Mouse (Mus musculus) midbrain, embryonic 11.5 days (tissue): ENCODE measurements at regions not wholly inside any gene's neighbourhood (a gene's known extent, or its start where the extent isn't known, plus 50 kb on each side); places are given as distances from the start of the nearest gene placed in this dataset.
A peak's percentile ranks its signal among the peaks of the same experiment; 100 is the strongest.

ENCODE experiments used
- ATAC-seq: fragments of 200-750 bp; cut with Nextera tagmentation; 2 replicates; pipeline ENCODE4 v1.8.0; 2017; ENCODE audit warnings: moderate TSS enrichment, moderate library complexity; ENCODE audit not compliant: low FRiP score
- DNase-seq: peaks from one replicate; pipeline ENCODE4 v3.0.0; 2015; ENCODE audit warnings: low spot score; ENCODE audit errors: missing footprints
- H3K27ac ChIP-seq: fragments of 300-500 bp; sonication (generic); 2 replicates; pipeline ENCODE4 v1.5.1; 2014; ENCODE audit warnings: low read depth, low read length
- H3K27me3 ChIP-seq: fragments of 300-500 bp; sonication (generic); 2 replicates; pipeline ENCODE4 v1.6.1; 2014; ENCODE audit warnings: mild to moderate bottlenecking, low read length, moderate library complexity, mixed read lengths; ENCODE audit not compliant: control insufficient read depth, insufficient read depth
- H3K36me3 ChIP-seq: fragments of 300-500 bp; sonication (generic); 2 replicates; pipeline ENCODE4 v1.6.1; 2014; ENCODE audit warnings: mild to moderate bottlenecking, low read length, moderate library complexity, mixed read lengths; ENCODE audit not compliant: control insufficient read depth, insufficient read depth
- H3K4me1 ChIP-seq: fragments of 300-500 bp; sonication (generic); 2 replicates; pipeline ENCODE4 v1.6.1; 2014; ENCODE audit warnings: low read length; ENCODE audit not compliant: control insufficient read depth, insufficient read depth
- H3K4me2 ChIP-seq: fragments of 300-500 bp; sonication (generic); 2 replicates; pipeline ENCODE4 v1.6.1; 2014; ENCODE audit warnings: mild to moderate bottlenecking, moderate library complexity
- H3K4me3 ChIP-seq: fragments of 300-500 bp; sonication (generic); 2 replicates; pipeline ENCODE4 v1.5.1; 2014; ENCODE audit warnings: low read depth, low read length
- H3K9ac ChIP-seq: fragments of 300-500 bp; sonication (generic); 2 replicates; pipeline ENCODE4 v1.6.1; 2014; ENCODE audit warnings: low read length
- H3K9me3 ChIP-seq: fragments of 300-500 bp; sonication (generic); 2 replicates; pipeline ENCODE4 v1.6.1; 2016; ENCODE audit warnings: low read length; ENCODE audit not compliant: control insufficient read depth
- WGBS: fragments of 180-500 bp; shearing (Covaris S2); extraction: QIAGEN DNeasy Blood & Tissue Kit; methylation state at CpG from one replicate; pipeline ENCODE4 v1.1.7; 2014; 5-methylcytosine and 5-hydroxymethylcytosine counted together

GRCm38 (mm10) chr1:75725329-75725728 is 179.3 kb downstream of the Slc4a3 start:
- Histone ChIP-seq H3K9ac (no peak overlapping the region), H3K9me3 (no peaks in the 10 kb centered on the region; the same call in 1 of the 2 replicates), H3K4me3 (no peak overlapping the region), H3K4me2 (no peak overlapping the region), H3K27ac (no peak overlapping the region), H3K36me3 (no peaks in the 10 kb centered on the region), H3K4me1 (no peaks in the 10 kb centered on the region), H3K27me3 (no peaks in the 10 kb centered on the region)
- ATAC-seq: no peak
- DNase-seq: peak; percentile 81
- WGBS: 53% methylated on average over 2 of the region's 2 CpGs

DNA sequence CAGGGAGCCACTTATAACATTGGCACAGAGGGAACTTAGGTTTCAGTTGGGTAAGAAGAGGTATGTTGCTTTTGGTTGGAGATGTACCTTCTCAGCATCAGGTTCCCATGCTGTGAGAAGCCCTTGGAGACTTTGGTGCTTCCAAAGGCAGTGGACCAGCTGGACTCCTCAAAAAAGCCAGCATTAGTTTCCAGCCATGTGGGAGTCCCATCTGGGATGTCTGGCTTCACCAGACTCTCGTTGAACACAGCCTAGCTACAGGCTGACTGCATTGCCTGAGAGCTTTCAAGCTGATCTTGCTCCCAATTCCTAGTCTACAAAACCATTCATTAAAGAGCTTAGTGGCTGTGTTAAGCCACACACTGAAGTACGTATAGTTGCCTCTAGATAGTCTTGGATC is 182.8 kb downstream of the Slc4a3 start:
- Histone ChIP-seq H3K4me3 (no peak overlapping the region), H3K4me1 (no peaks in the 10 kb centered on the region), H3K9ac (no peak overlapping the region), H3K4me2 (no peak overlapping the region), H3K27ac (no peak overlapping the region), H3K36me3 (no peaks in the 10 kb centered on the region), H3K9me3 (no peaks in the 10 kb centered on the region; the same call in 1 of the 2 replicates), H3K27me3 (no peaks in the 10 kb centered on the region)
- WGBS: 60% methylated on average over 2 of the region's 2 CpGs
- no peak for ATAC-seq
- peak; percentile 47 for DNase-seq

- Histone ChIP-seq H3K9ac (no peak overlapping the region), H3K4me3 (no peak overlapping the region), H3K4me2 (no peak overlapping the region), H3K27me3 (no peaks in the 10 kb centered on the region), H3K36me3 (no peaks in the 10 kb centered on the region), H3K9me3 (no peaks in the 10 kb centered on the region), H3K4me1 (no peaks in the 10 kb centered on the region), H3K27ac (no peak overlapping the region)
- ATAC-seq (no peak), DNase-seq (no peak)
- 56% methylated on average over 4 of the region's 4 CpGs for WGBS
Measured at GRCm38 (mm10) chr1:75733791-75734190, 187.7 kb downstream of the Slc4a3 start.

GRCm38 (mm10) chr1:75738651-75739050 is 192.6 kb downstream of the Slc4a3 start:
- H3K4me3 ChIP-seq: no peak overlapping the region
- no peak for ATAC-seq
- DNase-seq: no peak
- H3K27me3 ChIP-seq: no peaks in the 10 kb centered on the region
- no peak overlapping the region for H3K4me2 ChIP-seq
- H3K9me3 ChIP-seq: no peaks in the 10 kb centered on the region
- H3K36me3 ChIP-seq: no peaks in the 10 kb centered on the region
- H3K4me1 ChIP-seq: no peaks in the 10 kb centered on the region
- 76% methylated on average over 5 of the region's 5 CpGs for whole genome bisulfite sequencing
- H3K27ac ChIP-seq: no peak overlapping the region
- H3K9ac ChIP-seq: no peak overlapping the region

- 43% methylated on average over 10 of the region's 10 CpGs for WGBS
- Histone ChIP-seq H3K27ac (no peak overlapping the region), H3K9ac (no peak overlapping the region), H3K9me3 (no peaks in the 10 kb centered on the region), H3K4me2 (no peak overlapping the region), H3K4me3 (no peak overlapping the region), H3K27me3 (no peaks in the 10 kb centered on the region), H3K36me3 (no peaks in the 10 kb centered on the region), H3K4me1 (peaks cover 9% of the 10 kb centered on the region; the same call in 1 of the 2 replicates)
- ATAC-seq (no peak), DNase-seq (peak; percentile 85)
Measured at GRCm38 (mm10) chr1:75749665-75750221, 203.7 kb downstream of the Slc4a3 start.

DNA sequence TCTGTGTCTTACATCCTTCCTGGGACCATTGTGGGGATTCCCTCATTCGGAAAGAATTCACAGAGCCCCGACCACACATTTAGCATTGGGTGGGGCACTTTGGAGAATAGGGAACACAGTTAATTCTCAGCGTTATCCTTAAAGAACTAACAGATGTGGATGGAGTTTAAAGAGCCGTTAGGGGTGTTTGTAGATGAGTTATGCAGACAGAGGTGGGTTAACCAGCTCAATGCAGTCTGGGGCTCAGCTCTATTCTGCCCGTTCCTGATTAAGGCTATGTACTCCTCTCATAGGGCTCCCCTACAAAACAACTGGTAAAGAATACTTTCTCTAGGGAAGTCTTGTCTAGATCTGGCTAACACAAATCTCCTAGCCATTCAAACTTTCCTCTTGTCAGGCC is 226.1 kb downstream of the Slc4a3 start:
- no peaks in the 10 kb centered on the region for H3K4me1 ChIP-seq
- H3K4me3 ChIP-seq: no peak overlapping the region
- no peaks in the 10 kb centered on the region for H3K27me3 ChIP-seq
- H3K9ac ChIP-seq: no peak overlapping the region
- whole genome bisulfite sequencing: 38% methylated on average over 5 of the region's 5 CpGs
- H3K9me3 ChIP-seq: no peaks in the 10 kb centered on the region
- DNase-seq: peak; percentile 66
- H3K27ac ChIP-seq: no peak overlapping the region
- no peaks in the 10 kb centered on the region for H3K36me3 ChIP-seq
- no peak overlapping the region for H3K4me2 ChIP-seq
- no peak for ATAC-seq

GRCm38 (mm10) chr1:75773014-75773413 is 226.9 kb downstream of the Slc4a3 start:
- Histone ChIP-seq H3K9ac (no peak overlapping the region), H3K36me3 (no peaks in the 10 kb centered on the region), H3K4me3 (no peak overlapping the region), H3K27me3 (no peaks in the 10 kb centered on the region), H3K9me3 (no peaks in the 10 kb centered on the region), H3K27ac (no peak overlapping the region), H3K4me1 (no peaks in the 10 kb centered on the region), H3K4me2 (no peak overlapping the region)
- 62% methylated on average over 5 of the region's 5 CpGs for WGBS
- no peak for ATAC-seq
- peak; percentile 26 for DNase-seq

DNA sequence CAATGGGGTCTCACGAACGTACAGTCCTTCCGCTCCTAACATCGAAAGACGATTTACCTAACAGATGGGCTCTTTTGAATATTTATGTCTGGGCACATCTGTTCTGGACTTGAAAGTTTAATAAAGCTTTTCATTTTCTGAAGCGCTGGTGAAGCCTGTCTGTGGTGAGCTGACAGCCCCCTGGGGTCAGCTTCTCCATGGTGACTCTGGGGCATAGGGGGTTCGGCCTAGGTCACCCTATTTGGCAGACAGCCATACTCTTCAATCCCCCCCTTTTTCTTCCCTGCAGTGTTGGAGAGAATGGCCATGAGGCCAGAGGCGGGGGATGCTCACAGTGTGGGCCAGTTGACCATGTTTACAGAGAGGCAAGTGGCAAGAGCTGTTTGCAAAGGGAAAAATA is 232.8 kb downstream of the Slc4a3 start:
- WGBS: 66% methylated on average over 8 of the region's 8 CpGs
- H3K36me3 ChIP-seq: no peaks in the 10 kb centered on the region
- DNase-seq (peak; percentile 81), ATAC-seq (peak; percentile 67)
- no peaks in the 10 kb centered on the region; the same call in 1 of the 2 replicates for H3K9me3 ChIP-seq
- no peak overlapping the region for H3K4me3 ChIP-seq
- no peaks in the 10 kb centered on the region for H3K27me3 ChIP-seq
- H3K4me1 ChIP-seq: no peaks in the 10 kb centered on the region
- no peak overlapping the region for H3K4me2 ChIP-seq
- no peak overlapping the region for H3K9ac ChIP-seq
- no peak overlapping the region for H3K27ac ChIP-seq

- H3K9me3 ChIP-seq: no peaks in the 10 kb centered on the region; the same call in 1 of the 2 replicates
- H3K27me3 ChIP-seq: no peaks in the 10 kb centered on the region
- H3K9ac ChIP-seq: no peak overlapping the region
- H3K4me1 ChIP-seq: no peaks in the 10 kb centered on the region
- 28% methylated on average over 2 of the region's 2 CpGs for WGBS
- DNase-seq (peak; percentile 81), ATAC-seq (no peak)
- no peak overlapping the region for H3K27ac ChIP-seq
- H3K4me3 ChIP-seq: no peak overlapping the region
- no peaks in the 10 kb centered on the region for H3K36me3 ChIP-seq
- H3K4me2 ChIP-seq: no peak overlapping the region
Measured at GRCm38 (mm10) chr1:75783206-75783605, 237.1 kb downstream of the Slc4a3 start.
